Mouse (Mus musculus): Measurements from ENCODE around the gene Dnttip1.
A peak's percentile ranks its signal among the peaks of the same experiment; 100 is the strongest.
"Not testable (repeated sequence)": the region's sequence is repeated elsewhere in the genome, so short reads cannot be mapped to it uniquely, and the experiment has no call there.

The Dnttip1 gene

DNA sequence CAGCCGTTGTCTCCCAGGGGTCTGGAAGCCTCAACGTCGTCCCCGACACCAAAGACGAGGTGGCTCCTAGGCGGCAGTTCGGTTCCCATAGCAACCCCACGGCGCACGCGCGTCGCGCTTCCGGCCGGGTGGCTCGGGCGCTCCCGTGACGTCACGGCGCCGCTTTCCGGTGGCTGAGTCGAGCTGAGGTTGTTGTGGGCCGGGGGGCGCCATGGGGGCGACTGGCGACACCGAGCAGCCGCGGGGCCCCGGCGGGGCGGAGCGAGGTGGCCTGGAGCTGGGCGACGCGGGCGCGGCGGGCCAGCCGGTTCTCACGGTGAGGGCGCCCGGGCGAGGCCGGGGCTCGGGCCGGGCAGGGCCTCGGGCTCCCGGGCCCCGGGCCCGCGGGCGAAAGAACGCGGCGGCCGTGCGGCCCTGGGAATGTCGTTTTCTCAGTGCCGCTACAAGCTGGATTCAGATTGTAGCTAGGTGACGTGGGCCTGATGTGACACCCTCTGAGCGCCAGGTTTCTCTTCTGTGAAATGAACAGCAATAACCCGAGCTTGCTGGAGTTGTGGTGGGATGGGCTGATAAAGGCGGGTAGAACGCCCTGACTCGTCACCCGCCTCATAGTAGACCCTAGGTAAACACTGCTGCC is at the start of gene Dnttip1, which contains the start of gene Wfdc3:
Gene Dnttip1 (plus strand): TSS at position 141 of the 637 bp plus-strand sequence.
Gene Wfdc3 (minus strand): TSS at position 89 of the 637 bp plus-strand sequence.
- DNase-seq: peak; percentile 94

DNA sequence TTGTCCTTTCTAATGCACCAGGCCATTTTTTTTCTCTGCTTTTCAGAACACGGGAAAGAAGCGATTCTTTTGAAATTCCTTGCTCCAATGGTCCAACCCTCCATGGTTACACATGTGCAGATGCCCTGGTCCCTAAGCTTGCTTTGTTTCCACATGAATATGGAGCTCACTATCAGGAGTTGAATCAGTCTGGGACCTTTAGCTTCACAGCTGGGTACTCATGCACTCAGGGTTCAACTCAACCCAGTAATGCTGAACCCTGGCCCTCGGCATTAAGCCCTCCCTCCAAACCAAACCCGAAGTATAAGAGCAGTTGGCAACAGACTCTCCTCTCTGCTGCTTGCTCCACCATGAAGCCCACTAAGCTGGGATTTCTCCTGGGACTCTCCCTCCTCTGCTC is 47.6 kb upstream of the Dnttip1 start, which contains the start of gene Spint4:
Gene Spint4 (plus strand): TSS at position 301 of the 400 bp plus-strand sequence.
- no peak for DNase-seq

DNA sequence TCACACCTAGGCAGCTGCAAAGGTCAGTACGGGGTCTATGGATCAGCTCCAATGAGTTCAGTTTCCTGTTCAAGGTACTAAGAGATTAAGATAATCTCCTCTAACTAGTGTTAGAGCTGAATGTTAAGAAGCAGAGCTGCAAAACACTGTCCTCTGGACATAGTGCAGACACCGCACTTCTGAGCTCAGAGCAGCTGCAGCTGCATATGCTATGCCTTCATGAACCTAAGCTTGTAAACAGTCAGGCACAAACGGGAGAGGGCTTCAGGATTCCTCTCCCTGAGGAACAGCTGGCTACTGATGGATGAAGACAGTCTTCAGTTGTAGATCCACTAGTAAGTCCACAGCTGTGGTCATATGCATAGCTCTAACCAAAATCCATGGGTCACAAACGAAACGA is 44.8 kb upstream of the Dnttip1 start:
- no peak for DNase-seq

DNA sequence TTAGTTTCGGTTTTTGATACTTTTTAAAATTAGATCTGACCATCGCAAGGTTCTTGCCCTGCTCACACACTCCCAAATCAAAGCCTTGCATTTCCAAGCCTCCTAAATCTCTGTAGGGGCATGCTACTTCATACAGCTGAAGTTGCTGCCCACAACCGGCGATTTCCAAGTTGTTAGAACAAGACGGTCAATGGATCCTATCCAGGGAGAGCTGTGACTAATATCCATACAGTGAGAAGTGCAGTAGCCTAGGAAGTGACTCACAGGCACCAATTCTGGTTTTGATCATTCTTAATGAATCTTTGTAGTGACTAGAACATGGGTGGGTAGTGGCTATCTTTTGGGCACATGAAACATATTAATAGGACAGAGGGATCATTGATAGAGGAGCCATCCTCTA is 44.0 kb upstream of the Dnttip1 start:
- DNase-seq: no peak

DNA sequence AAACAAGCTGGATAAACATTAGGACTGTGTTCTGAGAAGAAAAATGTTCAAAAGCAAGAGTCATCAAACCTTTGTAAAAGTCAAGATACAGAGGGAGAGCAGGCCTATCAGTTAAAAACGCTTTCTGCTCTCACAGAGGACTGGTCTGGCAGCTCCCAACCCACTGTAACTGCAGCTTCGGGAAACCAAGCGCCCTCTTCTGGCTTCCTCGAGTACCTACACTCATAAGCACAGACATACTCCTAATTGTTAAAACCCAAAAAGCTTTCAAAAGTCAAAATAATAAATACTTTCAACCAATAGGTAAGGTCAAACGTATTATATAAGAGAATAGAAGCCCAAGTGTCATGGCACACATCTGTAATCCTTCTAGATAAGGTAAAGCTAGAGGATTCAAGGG is 41.5 kb upstream of the Dnttip1 start:
- DNase-seq: no peak

DNA sequence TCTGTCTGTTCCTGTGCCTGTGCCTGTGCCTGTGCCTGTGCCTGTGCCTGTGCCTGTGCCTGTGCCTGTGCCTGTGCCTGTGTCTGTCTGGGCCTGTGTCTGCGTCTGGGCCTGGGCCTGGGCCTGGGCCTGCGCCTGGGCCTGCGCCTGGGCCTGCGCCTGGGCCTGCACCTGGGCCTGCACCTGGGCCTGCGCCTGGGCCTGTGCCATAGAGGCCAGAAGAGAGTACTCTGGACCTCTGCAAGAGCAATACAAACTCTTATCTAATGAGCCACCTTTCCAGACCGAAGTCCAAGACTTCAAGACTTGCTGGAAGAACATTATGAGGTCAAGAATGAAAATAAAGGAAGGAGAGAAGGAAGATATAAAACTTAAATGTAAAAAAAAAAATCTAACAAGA is 40.5 kb upstream of the Dnttip1 start:
- no peak for DNase-seq

DNA sequence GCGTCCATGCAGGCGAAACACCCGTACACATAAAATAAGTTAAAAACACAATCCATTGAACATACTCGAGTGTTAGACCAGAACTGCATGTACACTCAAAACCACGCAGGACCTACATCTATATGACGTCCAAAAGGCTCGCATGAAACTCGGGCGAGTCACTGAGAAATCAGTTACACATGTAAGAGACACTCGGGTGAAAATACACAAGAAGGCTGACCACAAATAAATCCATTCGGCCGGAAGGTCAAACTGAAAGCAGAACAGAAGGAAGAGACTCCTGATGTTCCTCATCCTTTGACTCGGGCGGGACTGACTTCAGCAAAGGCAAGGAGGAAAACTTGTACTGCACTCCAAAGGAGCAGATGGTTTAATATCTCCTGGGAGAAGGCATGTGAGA is 39.8 kb upstream of the Dnttip1 start:
- DNase-seq: no peak

DNA sequence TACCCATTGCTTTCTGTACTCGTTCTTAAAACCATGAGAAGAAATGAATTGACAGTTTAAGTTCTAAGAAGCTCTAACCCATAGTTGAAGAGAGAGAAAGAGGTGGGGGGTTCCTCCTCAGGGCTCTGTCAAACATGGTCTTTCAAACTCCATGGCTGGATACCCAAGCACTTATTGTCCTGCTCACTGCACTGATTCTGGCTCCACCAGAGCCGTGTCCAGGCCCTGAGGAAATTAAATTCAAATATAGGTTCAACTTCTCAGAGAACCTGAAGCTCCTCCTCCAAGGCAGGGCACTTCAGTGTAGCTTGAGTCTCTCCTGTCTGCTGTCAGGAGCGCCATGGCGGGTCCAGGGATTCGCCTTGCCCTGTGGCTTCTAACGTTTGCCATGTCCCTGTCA is 30.8 kb upstream of the Dnttip1 start, which contains the start of gene Spint5:
Gene Spint5 (plus strand): TSS at position 301 of the 400 bp plus-strand sequence.
- no peak for DNase-seq

DNA sequence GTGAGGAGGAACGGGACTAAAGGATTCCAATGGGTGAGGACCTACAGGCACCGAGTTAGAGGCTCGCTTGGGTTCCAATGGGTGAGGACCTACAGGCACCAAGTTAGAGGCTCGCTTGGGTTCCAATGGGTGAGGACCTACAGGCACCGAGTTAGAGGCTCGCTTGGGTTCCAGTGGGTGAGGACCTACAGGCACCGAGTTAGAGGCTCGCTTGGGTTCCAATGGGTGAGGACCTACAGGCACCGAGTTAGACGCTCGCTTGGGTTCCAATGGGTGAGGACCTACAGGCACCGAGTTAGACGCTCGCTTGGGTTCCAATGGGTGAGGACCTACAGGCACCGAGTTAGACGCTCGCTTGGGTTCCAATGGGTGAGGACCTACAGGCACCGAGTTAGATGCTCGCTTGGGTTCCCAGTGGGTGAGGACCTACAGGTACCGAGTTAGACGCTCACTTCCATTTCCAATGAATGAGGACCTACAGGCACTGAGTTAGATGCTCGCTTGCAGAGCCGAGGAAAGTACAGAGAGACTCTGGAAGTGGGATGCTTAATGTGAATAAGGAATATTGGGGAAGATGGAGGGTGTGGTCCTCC is 29.5 kb upstream of the Dnttip1 start:
- DNase-seq: not testable (repeated sequence)

DNA sequence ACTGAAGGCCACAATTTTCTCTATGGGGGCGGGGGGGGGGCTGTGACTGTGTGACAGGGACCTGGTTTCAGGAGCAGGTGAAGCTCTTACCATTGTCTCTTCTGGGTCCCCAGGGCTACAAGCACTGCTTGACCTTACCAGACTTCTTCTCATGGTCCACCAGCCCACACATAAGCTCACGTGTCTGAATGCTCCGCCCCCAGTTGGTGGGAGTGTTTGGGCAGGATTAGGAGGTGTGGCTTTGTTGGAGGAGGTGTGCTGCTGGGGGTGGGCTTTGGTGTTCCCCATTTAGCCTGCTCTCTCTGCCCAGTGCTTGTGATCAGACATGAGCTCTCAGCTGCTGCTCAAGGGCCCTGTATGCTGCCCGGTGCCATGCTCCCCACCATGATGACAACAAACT is 22.5 kb upstream of the Dnttip1 start:
- no peak for DNase-seq

DNA sequence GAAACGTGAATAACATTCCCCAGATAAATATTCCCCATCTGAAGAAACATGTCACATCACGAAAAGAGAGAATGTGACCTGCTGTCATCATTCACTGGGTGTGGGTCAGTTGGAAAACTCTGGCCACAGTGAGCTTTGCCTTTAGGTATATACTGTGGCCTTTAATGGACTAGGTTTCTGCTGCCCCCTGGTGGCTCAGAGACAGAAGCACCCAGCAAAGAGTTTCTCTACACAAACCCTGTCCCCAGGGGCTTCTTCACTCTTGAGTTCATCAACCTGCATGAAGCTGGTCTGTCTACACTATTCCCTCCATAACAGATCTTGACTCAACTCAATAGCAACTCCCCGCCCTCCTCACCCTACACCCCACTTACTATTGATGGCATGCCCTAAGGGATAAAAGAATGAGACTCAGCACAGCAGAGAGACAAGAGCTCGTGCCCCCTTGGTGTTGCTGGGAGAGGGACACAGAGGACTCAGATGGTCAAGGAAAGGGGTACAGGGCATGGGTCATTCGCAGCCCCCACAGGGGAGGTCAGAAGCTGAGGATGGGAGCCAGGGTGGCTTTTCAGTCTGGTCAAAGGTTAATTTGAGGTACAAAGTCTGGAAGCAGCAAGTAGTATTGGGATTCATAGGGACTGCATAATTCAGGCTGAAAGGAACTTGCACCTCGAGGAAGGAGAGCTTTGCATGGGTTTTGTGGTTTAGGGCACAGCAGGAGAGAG is 19.7 kb upstream of the Dnttip1 start:
- DNase-seq: peak; percentile 87

DNA sequence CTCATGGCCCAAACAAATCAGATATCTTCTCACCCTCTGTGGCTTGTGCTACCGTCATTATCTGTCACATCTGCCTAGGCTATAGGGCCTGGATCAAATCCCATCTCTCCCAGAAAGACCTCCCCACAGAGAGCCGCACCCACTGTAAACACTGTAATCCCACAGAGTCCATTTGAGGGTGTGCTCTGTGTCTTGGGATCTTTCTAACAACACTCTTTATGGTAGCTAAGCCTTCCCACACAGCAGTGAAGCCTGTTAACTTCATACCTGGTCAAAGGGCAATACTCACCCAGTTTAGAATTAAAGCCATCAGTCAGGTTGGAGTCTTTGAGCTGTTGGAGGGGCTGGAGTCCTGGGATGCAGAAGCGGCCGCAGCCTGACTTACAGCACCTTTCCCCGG is 14.1 kb upstream of the Dnttip1 start:
- DNase-seq: peak; percentile 13

DNA sequence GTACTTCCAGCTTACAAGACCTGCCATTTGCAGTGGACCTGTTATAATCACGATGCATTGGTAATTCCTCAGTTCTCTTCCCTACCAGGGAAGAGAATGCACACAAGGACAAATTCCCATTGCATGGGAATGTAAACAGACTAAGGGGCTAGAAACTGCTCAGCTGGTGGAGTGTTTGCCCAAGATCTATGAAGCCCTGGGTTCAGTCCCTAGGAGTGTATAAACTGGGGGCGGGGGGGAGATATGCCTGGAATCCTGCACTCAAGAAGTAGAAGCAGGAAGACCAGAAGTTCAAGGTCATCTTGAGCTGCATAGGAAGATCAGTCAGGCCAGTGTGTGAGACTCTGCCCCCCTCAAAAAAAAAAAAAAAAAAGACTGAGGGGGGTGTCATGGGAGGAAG is 12.5 kb upstream of the Dnttip1 start:
- DNase-seq: no peak

DNA sequence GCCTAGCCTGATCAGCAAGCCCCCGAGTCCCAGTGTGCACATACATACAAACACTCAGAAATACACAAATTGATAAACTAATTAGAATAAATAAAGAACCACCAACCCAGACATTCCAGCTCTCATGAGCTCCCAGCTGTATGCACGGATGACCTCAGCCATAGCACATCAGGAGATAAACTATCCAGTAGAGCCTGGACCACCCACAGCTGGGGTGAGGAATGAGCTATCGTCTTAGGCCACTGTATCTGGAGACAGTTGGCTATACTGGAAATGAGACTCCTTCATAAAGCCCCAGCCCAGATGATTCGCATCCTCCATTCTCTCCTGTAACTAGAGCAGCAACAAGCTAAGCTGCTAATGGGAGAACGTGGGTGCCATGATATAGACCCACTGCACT is 10.9 kb upstream of the Dnttip1 start:
- DNase-seq: no peak

DNA sequence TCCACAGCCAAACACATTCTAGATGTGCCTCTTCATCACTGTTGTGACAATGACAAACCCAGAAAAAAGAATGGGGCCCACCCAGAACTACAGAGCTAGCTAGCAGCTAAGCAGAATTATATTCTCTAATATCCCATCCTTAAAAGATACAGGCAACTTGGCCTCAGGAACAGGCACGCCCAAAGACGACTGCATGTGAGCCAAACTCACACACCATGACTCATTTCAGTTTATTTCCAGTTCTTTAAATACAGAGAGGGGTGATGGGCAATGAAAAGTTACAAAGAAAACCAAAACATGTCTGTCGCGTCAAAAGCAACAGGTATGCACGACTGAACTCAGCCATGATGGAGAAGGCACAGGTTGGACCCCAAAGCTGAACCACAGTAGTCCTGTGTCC is 10.3 kb upstream of the Dnttip1 start:
- no peak for DNase-seq

DNA sequence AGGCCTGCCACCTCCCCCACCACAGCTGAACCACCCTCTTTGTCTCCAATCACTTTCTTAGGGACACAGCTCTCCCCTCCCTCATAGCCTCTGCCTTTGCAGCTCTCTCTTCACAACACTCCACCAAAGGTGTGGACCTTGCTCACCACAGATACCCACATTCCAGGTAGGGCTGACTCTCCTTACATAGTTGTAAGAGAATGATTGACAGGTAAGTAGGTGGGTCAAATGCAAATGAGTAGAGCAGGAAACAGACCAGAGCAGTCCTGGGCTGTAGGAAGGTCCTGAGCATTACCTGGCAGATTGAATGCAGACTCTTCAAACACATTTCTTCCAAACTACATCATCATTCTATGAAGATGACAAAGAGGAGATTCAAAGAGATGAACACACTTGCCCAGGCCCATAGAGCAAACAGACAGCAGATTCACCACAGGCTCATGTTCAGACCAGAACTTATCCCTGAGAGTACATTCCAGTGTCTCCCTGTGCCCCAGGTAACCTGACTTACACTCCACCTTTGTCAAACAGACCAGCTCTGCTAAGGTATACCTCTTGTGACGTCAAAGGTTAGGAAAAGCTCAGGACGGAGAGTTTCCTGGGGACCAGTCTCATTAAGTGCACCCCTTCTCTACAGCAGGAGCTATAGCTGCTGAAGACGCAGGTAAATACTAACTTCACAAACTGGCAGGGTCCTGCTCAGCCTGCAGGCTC is 8.2 kb upstream of the Dnttip1 start:
- DNase-seq: peak; percentile 34

DNA sequence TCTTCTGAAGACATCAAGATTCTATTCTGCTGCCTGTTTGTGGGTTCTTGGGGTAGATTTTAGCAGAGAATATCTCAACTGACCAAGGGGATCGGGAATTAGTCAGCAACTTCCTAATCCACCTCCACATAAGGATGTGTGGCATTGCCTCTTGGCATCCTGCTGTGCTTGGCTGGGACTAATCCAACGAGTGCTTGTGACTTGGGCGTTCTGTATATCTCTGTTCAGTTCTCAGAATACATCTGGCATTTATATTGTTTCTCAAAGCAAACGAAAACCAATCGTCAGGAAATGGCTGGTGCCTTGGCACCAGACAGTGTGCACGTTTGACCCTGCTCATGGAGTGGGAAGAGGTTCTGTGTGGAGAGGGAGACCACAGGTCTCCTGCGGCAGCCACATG is 5.9 kb upstream of the Dnttip1 start:
- DNase-seq: no peak

DNA sequence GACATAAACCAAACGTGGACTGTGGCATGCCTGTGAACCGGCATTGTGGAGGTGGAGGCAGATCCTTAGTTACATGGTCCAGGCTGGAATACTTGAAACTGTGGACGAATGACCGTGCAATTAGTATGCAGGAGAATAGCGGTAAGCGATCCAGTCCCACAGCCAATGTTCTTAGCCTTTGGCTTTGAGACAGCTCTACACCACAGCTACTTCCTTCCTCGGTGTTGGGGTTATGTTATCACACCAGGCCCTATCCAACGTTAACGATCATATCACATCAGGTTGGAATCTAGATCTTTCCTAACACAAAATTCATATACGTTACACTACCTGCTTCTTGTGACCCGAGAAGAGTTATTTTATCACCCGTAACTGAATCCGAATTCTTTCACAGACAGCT is 796 bp upstream of the Dnttip1 start:
- DNase-seq: no peak

DNA sequence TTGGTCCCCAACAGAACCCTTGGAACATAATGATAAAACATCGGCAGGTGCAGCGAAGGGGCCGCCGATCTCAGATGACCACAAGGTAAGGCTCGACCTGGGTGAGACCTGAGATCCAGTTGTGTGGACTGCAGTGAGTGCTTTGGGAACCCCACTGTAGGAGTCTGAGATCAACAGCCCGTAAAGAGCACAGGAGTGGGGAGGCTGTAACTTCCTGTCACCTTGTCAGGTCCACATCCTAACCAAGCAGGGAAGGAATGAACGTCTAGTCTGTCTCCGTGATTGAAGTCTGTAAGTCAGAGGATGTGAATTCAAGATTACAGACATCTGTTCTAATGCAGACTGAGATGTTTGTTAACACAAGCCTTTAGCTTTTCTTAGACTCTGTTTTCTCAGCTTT is 910 bp downstream of the Dnttip1 start:
- no peak for DNase-seq

DNA sequence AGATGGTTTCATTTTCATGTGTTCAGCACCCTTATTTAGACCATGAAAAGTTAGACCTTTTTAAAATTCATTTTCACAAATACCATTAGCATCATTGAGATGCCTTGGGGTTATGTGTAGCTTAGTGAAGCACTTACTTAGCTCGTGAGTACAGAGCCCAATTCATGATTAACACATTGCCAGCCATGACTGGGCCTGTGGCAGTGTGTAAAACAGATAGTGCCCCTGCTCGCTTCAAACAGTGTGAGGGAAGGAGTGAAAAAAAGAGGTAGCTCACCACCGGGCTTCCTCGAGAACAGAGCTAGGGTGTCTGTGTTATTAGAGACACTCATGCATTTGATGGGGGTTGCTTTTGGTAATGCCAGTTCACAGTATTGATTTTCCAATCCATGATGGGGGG is 2.4 kb downstream of the Dnttip1 start:
- no peak for DNase-seq

DNA sequence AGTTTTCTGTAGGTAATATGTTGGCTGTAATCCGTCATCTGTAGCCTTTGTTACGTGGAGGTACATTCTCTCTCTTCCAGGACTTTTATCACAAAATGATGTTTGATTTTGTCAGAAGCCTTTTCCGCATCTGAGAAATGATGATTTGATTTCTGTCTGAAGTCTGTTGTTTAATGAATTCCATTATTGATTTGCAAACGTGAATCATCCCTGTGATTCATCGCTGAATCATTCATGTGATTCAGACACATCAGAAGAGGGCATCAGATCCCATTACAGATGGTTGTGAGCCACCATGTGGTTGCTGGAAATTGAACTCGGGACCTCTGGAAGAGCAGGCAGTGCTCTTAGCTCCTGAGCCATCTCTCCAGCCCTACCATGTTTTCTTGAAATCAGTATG is 3.2 kb downstream of the Dnttip1 start:
- DNase-seq: no peak

DNA sequence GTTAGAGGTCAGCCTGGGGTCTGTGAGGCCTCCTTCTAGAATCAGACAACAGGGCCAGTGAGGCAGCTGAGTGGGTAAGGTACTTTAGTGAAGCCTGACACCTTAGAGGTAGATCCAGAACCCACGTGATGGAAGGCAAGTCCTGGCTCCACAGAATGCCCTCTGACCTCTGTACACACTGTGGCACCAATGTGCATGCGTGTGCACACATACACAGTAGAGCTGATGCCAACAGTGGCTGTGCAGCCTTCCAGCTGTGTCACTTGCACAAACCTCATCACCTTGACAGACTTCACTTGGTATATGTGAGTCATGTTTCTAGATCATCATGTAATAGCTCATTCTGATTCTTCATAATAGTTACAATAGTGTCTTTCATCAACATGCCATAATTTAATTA is 6.7 kb downstream of the Dnttip1 start:
- DNase-seq: no peak

DNA sequence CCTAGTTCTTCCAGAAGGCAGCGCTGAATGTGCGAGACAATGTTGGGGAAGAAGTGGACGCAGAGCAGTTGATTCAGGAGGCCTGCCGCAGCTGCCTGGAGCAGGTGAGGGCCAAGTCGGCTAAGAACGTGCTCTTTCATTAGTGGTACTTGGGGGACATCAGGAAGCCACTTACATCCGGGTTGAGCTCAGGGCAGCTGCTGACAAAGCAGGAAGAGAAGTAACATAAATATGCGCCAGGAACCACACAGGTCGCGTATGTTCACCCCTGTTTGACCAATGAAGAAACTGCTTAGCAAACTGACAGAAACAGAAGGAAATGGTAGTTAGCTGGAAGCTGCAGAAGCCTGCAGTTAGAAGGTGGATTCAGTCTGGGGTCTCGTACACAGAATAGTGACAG is 8.3 kb downstream of the Dnttip1 start:
- DNase-seq: no peak

DNA sequence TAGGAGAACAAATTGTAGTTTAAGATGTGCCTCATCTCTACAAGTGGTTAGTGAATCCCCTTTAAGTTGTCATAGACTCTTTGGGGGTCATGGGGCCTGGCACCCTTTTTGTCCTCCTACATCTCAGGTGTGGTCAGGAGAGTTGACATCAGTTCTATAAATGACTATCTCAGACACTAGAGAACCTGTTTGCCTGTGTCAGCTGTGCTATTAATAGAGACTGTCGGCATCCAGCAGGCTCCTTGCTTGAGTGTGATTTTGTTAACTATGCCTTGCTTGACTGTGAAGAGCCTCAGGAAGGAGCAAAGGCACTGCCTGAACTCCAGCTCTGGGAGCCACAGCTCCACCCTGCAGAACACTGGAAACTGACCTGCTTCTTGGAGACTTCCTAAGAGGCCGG is 9.0 kb downstream of the Dnttip1 start:
- DNase-seq: no peak
